ENCODE assay signal across 8 mouse cellular contexts in genomic region chr16:91728123-91729065, GRCm38 (mm10). TPM values are rescaled to one million over a fixed set of nuclear protein-coding genes. Genes with fewer than 3 reads are reported as not detected.
DNase-seq lines count a peak whose midpoint lies in the region; ATAC-seq and TF ChIP-seq lines count a peak whose summit lies in the region.

Cryzl1 (minus strand) TSS chr16:91728975.

- peak in 1 of 2 experiments; percentile 56; a peak in 2 of 4 replicates for TF ChIP-seq EP300 in MEL (IDR thresholded peaks at IDR 0.05; ENCODE audit: low read depth in 1 of 2, low read length in 2 of 2)

- peak within 1 kb of the TSS; percentile 90 for H3K27ac ChIP-seq in MEL (ENCODE audit: control insufficient read depth, low read depth, low read length)
- H3K27ac ChIP-seq in cerebellum, adult 2 months (ENCODE audit: insufficient read depth, low read length): peak within 1 kb of the TSS; percentile 71
- peak within 1 kb of the TSS; percentile 99 for H3K27ac ChIP-seq in forebrain, postnatal 0 days (ENCODE audit: low read depth, low read length)
- peak within 1 kb of the TSS; percentile 88 for H3K27ac ChIP-seq in lung, embryonic 15.5 days

- H3K4me3 ChIP-seq in MEL (ENCODE audit: control insufficient read depth in 1 of 2, insufficient read depth in 1 of 2, low read depth in 2 of 2, low read length in 2 of 2): peak within 1 kb of the TSS; percentile 91 to 93
- H3K4me3 ChIP-seq in cerebellum, adult 2 months (replicated peaks; ENCODE audit: insufficient read depth, low read depth, low read length): peak within 1 kb of the TSS; percentile 83
- peak within 1 kb of the TSS; percentile 88 for H3K4me3 ChIP-seq in forebrain, postnatal 0 days (ENCODE audit: low read depth, low read length)
- H3K4me3 ChIP-seq in lung, embryonic 15.5 days: peak within 1 kb of the TSS; percentile 94

- ATAC-seq in forebrain, postnatal 0 days: peak; percentile 93
- peak; percentile 96 for ATAC-seq in lung, embryonic 15.5 days (ENCODE audit: borderline replicate concordance, extremely low read depth, low FRiP score, low TSS enrichment)

- peak within 1 kb of the TSS; percentile 61 for H3K4me2 ChIP-seq in forebrain, postnatal 0 days (ENCODE audit: low read depth)
- peak within 1 kb of the TSS; percentile 64 for H3K4me2 ChIP-seq in lung, embryonic 15.5 days

- peaks cover 26% of the 10 kb centered on the region for H3K79me2 ChIP-seq in MEL (ENCODE audit: control insufficient read depth, insufficient read depth, low read length, poor library complexity)

- no peaks in the 10 kb centered on the region for H3K9me3 ChIP-seq in MEL (replicated peaks; ENCODE audit: insufficient read depth, low read length)
- H3K9me3 ChIP-seq in forebrain, postnatal 0 days (ENCODE audit: low read length): no peaks in the 10 kb centered on the region
- H3K9me3 ChIP-seq in lung, embryonic 15.5 days: no peaks in the 10 kb centered on the region

- no peak for TF ChIP-seq RAD21 in MEL (IDR thresholded peaks at IDR 0.05; ENCODE audit: low read depth, low read length)

- H3K27me3 ChIP-seq in MEL (ENCODE audit: control insufficient read depth in 1 of 2, insufficient read depth in 2 of 2, low read length in 2 of 2): peaks cover 7 to 9% of the 10 kb centered on the region in 2 experiments
- no peaks in the 10 kb centered on the region for H3K27me3 ChIP-seq in cerebellum, adult 2 months (ENCODE audit: control insufficient read depth, insufficient read depth, low read length)
- H3K27me3 ChIP-seq in forebrain, postnatal 0 days (ENCODE audit: insufficient read depth, low read length): no peaks in the 10 kb centered on the region
- no peaks in the 10 kb centered on the region for H3K27me3 ChIP-seq in lung, embryonic 15.5 days

- peaks cover 0 to 14% of the 10 kb centered on the region in 2 experiments; a peak in 2 of 4 replicates for H3K36me3 ChIP-seq in MEL (ENCODE audit: control insufficient read depth in 1 of 2, insufficient read depth in 2 of 2, low read length in 2 of 2)
- H3K36me3 ChIP-seq in forebrain, postnatal 0 days (ENCODE audit: insufficient read depth): no peaks in the 10 kb centered on the region
- no peaks in the 10 kb centered on the region for H3K36me3 ChIP-seq in lung, embryonic 15.5 days

- peak; percentile 42 to 75; a peak in 3 of 4 replicates for TF ChIP-seq POLR2A in MEL (IDR thresholded peaks at IDR 0.05; ENCODE audit: control insufficient read depth in 1 of 2, insufficient read depth in 1 of 2, low read depth in 1 of 2, low read length in 2 of 2, poor library complexity in 1 of 2)
- TF ChIP-seq POLR2A in cerebellum, adult 2 months (IDR thresholded peaks at IDR 0.05; ENCODE audit: borderline replicate concordance, insufficient read depth, low read length): peak; percentile 65

- peak; percentile 99 for DNase-seq in MEL (ENCODE audit: low read depth, low spot score)
- DNase-seq in cerebellum, adult 2 months: peak; percentile 99 to 100
- DNase-seq in forebrain, postnatal 0 days: peak; percentile 99
- peak; percentile 98 for DNase-seq in heart, postnatal 4 days
- peak; percentile 99 for DNase-seq in layer of hippocampus, adult 8-10 months (ENCODE audit: low spot score in 2 of 2)
- peak; percentile 99 for DNase-seq in ovary, adult 18-20 months (ENCODE audit: low spot score)
- peak; percentile 94 for DNase-seq in thymus, postnatal 0 days (ENCODE audit: low spot score)

- peaks cover 0 to 14% of the 10 kb centered on the region in 2 experiments; a peak in 3 of 4 replicates for H3K4me1 ChIP-seq in MEL (ENCODE audit: control insufficient read depth in 1 of 2, insufficient read depth in 2 of 2, low read length in 2 of 2)
- peaks cover 11% of the 10 kb centered on the region for H3K4me1 ChIP-seq in cerebellum, adult 2 months (ENCODE audit: control insufficient read depth, insufficient read depth, low read length)
- H3K4me1 ChIP-seq in forebrain, postnatal 0 days (ENCODE audit: insufficient read depth): peaks cover 24% of the 10 kb centered on the region
- H3K4me1 ChIP-seq in lung, embryonic 15.5 days: peaks cover 27% of the 10 kb centered on the region

- WGBS in cerebellum, adult 2 months: under 1% methylated on average over 46 of the region's 46 CpGs
- 2% methylated on average over 46 of the region's 46 CpGs for WGBS in forebrain, postnatal 0 days
- whole genome bisulfite sequencing in lung, embryonic 15.5 days: under 1% methylated on average over 46 of the region's 46 CpGs

- peak within 1 kb of the TSS; percentile 79 for H3K9ac ChIP-seq in MEL (ENCODE audit: control insufficient read depth, low read depth, low read length, poor library complexity, severe bottlenecking)
- peak within 1 kb of the TSS; percentile 85 for H3K9ac ChIP-seq in forebrain, postnatal 0 days
- peak within 1 kb of the TSS; percentile 82 for H3K9ac ChIP-seq in lung, embryonic 15.5 days

- no peak for TF ChIP-seq CTCF in MEL (IDR thresholded peaks at IDR 0.05 in 2 of 3, conservative IDR thresholded peaks at IDR 0.05 in 1 of 3; ENCODE audit: control insufficient read depth in 1 of 3, insufficient read depth in 1 of 3, low read depth in 2 of 3, low read length in 3 of 3, poor library complexity in 1 of 3, severe bottlenecking in 1 of 3)
- no peak for TF ChIP-seq CTCF in cerebellum, adult 2 months (IDR thresholded peaks at IDR 0.05; ENCODE audit: borderline replicate concordance, insufficient read depth, low read depth, low read length)
- TF ChIP-seq CTCF in forebrain, postnatal 0 days (IDR thresholded peaks at IDR 0.05; ENCODE audit: low read depth): no peak

TF ChIP-seq in MEL, 35 proteins besides CTCF, POLR2A, EP300 and RAD21 (continues in another document):
- TF ChIP-seq KAT2A (conservative IDR thresholded peaks at IDR 0.05; ENCODE audit: low read depth, low read length) (peak; percentile 81), MYB (IDR thresholded peaks at IDR 0.05; ENCODE audit: low read depth, low read length) (no peak), GABPA (IDR thresholded peaks at IDR 0.05; ENCODE audit: low read depth, low read length) (no peak), TAL1 (IDR thresholded peaks at IDR 0.05; ENCODE audit: low read length) (no peak), CHD1 (IDR thresholded peaks at IDR 0.05; ENCODE audit: low read depth, low read length) (no peak), GATA1 (IDR thresholded peaks at IDR 0.05; ENCODE audit: low read depth, low read length) (peak; percentile 41; the same call in 1 of the 2 replicates), ZKSCAN1 (IDR thresholded peaks at IDR 0.05; ENCODE audit: low read depth, low read length) (no peak), CHD2 (IDR thresholded peaks at IDR 0.05; ENCODE audit: low read length) (no peak), HCFC1 (IDR thresholded peaks at IDR 0.05; ENCODE audit: low read depth, low read length) (peak; percentile 97), ZNF384 (IDR thresholded peaks at IDR 0.05; ENCODE audit: low read depth, low read length) (no peak), ZC3H11A (IDR thresholded peaks at IDR 0.05; ENCODE audit: low read depth, low read length) (no peak), SIN3A (IDR thresholded peaks at IDR 0.05; ENCODE audit: low read length) (peak; percentile 86), USF2 (IDR thresholded peaks at IDR 0.05; ENCODE audit: borderline replicate concordance in 1 of 2, insufficient read depth in 1 of 2, low read depth in 1 of 2, low read length in 2 of 2) (no peak), ELF1 (IDR thresholded peaks at IDR 0.05; ENCODE audit: low read depth, low read length) (peak; percentile 93), POLR2AphosphoS2 (IDR thresholded peaks at IDR 0.05; ENCODE audit: low read length) (no peak; the same call in 1 of the 2 replicates), SMC3 (IDR thresholded peaks at IDR 0.05; ENCODE audit: low read depth, low read length) (no peak), MAX (IDR thresholded peaks at IDR 0.05; ENCODE audit: low read length) (no peak; the same call in 1 of the 2 replicates), TCF12 (IDR thresholded peaks at IDR 0.05; ENCODE audit: low read depth, low read length) (no peak; the same call in none of the 2 replicates), RCOR1 (IDR thresholded peaks at IDR 0.05; ENCODE audit: low read depth, low read length) (no peak), TBP (IDR thresholded peaks at IDR 0.05; ENCODE audit: low read depth, low read length) (peak; percentile 43), MAFK (IDR thresholded peaks at IDR 0.05; ENCODE audit: borderline replicate concordance, low read depth, low read length) (no peak), MAZ (IDR thresholded peaks at IDR 0.05; ENCODE audit: low read depth, low read length) (no peak; the same call in 1 of the 2 replicates), JUND (IDR thresholded peaks at IDR 0.05; ENCODE audit: low read depth, low read length) (no peak), MXI1 (IDR thresholded peaks at IDR 0.05; ENCODE audit: low read depth, low read length) (no peak; the same call in none of the 2 replicates), UBTF (IDR thresholded peaks at IDR 0.05; ENCODE audit: borderline replicate concordance, insufficient read depth, low read depth, low read length) (no peak), NRF1 (IDR thresholded peaks at IDR 0.05; ENCODE audit: insufficient read depth, low read depth, low read length, poor library complexity, severe bottlenecking) (peak; percentile 41; the same call in 1 of the 2 replicates), BHLHE40 (IDR thresholded peaks at IDR 0.05; ENCODE audit: borderline replicate concordance, low read depth, low read length) (0 out of 2 replicates have a peak, but pooled peaks have one; percentile 4), E2F4 (IDR thresholded peaks at IDR 0.05; ENCODE audit: borderline replicate concordance, low read depth, low read length) (peak; percentile 47; the same call in 1 of the 2 replicates), MEF2A (IDR thresholded peaks at IDR 0.05; ENCODE audit: extremely low read depth, insufficient replicate concordance, low read depth, low read length, poor library complexity, severe bottlenecking) (no peak), NELFE (IDR thresholded peaks at IDR 0.05; ENCODE audit: low read depth, low read length) (peak; percentile 40; the same call in 1 of the 2 replicates)

RNA-seq across cellular contexts. Expression of gene Cryzl1, which starts in this region (rescaled TPM):
- total RNA-seq in MEL (2012; rRNA removed): 20.2 and 23.8 TPM in 2 replicates
- polyA plus RNA-seq in MEL (2012; ENCODE audit: insufficient read depth in 1 of 2, insufficient read length in 2 of 2, low read depth in 1 of 2, low replicate concordance in 2 of 2, missing spikeins in 1 of 2): 10 to 100 TPM in 1 of 2 experiments, not detected in 1; 44.4 TPM
- polyA plus RNA-seq in cerebellum, adult 2 months (2012; rRNA removed): 104 and 114 TPM in 2 replicates
- total RNA-seq in forebrain, postnatal 0 days (2014; rRNA removed): 62.5 and 69.5 TPM in 2 replicates
- polyA plus RNA-seq in forebrain, postnatal 0 days (2015; fragmentation: Nextera tagmentation; extraction: Ambion mirVana): 94.8 and 97.1 TPM in 2 replicates
- 10 to 100 TPM; 29.7 to 31.2 TPM for total RNA-seq in heart, postnatal 4 days (2021)
- total RNA-seq in layer of hippocampus, adult 8-10 months (2022): 100 to 1,000 TPM; 106 to 131 (median 119) TPM
- 71.4 and 74.6 TPM in 2 replicates for polyA plus RNA-seq in lung, embryonic 15.5 days (2015; fragmentation: Nextera tagmentation; extraction: Ambion mirVana)
- polyA plus RNA-seq in thymus, postnatal 0 days (2015; fragmentation: Nextera tagmentation; extraction: Ambion mirVana): 27.0 and 28.0 TPM in 2 replicates

Comparison
In these comparisons a context has a peak if more than half of its experiments do, and no peak if none do; other contexts are left out.
1. Peak in every context shown above with its lines: DNase-seq, ATAC-seq, H3K4me3 ChIP-seq and H3K27ac ChIP-seq.